Mouse (Mus musculus): ENCODE measurements around the gene Cacna1b. TPM values are rescaled to one million over a fixed set of nuclear protein-coding genes. Genes with fewer than 3 reads are reported as not detected.

The Cacna1b gene
- total RNA-seq, 2 experiments from 2014 or later, result 0.03 to 0.07 TPM

DNA sequence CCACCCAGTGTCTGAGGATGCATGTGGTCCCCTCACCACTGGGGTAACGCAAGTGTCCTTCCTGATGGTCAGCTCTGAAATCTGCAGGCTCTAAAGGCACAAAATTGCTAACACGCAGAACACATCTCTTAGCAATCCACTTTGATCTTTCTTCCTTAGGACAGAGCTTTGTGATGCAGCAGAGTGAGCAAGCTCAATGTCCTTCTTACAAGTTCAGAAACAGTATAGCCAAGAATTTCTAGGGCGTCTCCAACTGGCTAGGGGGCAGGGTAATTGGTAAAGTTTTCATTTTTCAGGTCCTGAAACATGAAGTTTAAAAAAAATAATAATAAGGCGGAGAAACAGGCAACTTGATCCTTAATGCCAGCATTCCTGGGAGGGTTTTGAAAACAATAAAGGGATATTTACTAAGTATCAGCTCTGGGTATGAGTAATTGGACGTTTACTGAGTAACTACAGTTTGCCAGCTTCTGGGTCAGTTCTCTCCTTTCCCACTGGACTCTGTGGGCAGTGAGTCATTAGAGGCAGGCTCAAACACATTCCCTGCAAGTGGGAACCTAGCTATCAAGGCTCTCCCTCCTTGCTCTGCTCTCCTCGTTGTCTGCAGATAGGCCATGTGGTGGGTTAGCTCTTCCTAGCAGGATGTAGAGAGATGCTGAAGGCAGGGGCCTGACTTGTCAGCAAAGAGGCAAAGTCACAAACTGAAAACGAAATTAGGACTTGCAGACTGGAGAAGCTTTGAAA is 200.2 kb downstream of the Cacna1b start:
- intact Hi-C loops (cut with DNase I), result no loop called here
- DNase-seq, result no peak

DNA sequence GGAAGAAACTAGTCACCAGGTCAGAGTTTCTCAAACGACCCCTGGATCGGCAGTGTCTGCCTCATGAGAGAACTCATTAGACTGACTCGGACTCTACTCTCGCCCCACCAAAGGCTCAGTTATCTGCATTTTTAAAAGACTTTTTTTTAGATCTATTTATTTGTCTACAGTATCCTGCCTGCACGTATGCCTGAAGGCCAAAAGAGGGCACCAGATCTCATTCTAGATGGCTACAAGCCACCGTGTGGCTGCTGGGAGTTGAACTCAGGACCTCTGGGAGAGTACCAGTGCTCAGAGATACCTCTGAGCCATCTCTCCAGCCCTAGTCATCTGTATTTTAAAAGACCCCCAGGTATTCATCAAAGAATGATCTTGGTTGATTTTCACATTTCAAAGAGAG is 201.0 kb downstream of the Cacna1b start:
- DNase-seq, result no peak
- intact Hi-C loops (cut with DNase I), result no loop called here

DNA sequence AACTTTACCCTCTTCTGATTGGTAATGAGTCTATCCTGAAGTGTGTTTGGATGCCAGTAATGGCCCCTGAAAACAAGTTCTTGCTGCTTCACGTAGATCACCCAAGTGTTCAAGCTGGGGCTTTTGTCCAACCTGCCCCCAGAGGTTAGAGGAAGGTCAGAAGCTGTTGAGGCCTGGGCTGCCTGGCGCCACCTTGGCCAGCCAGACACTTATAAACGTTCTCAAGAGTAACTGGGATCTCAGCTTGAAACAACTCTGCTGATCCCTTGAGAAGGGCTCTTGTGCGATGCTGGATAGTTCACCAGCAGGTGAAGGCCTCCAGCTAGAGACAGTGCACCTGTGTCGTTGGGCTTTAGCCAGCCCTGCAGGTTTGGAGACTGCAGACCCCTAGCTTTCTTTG is 202.8 kb downstream of the Cacna1b start:
- intact Hi-C loops (cut with DNase I), result no loop called here
- DNase-seq, result no peak

DNA sequence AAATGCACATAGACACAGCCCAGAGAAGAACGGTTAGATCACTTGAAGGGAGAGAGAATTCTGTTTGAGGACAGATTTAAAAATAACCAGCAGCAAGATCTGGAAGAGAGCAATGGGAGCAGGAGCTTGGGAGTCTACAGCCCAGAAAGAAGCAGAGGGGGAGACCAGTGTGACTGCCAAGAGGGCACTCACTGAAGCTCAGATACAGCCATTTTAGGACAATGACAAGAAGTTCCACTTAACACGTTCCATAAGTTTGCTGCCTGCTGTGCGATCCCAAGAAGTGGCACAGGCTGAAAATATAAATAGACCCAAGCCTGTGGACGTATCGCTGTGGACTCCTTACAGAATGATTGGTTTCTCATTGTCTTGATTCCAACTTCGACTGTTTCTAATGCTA is 206.6 kb downstream of the Cacna1b start:
- intact Hi-C loops (cut with DNase I), result no loop called here
- DNase-seq, result no peak

DNA sequence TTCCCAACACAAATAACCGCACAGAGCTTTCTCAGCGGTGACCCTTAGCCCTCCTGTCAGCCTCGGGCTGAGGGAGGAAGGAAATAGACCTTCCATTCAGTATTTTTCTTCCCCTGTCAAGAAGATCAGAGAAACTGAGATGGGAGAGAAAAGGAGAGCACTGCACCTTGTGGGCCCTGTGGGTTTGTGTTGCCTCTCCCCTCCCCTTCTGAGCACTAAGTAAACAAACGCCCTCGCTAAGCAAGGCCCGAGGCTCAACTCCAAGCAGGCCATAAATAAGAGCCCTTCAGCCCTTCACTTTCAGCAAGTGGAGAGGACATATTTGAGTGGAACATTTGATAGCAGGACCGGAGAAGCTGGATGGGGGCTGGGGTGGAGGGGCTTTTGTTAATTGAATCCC is 209.0 kb downstream of the Cacna1b start:
- intact Hi-C loops (cut with DNase I), result no loop called here

More for the DNA sequence above, 209.0 kb downstream of the Cacna1b start:
- no peak for DNase-seq

Other genes starting within 250 kb of the Cacna1b start
- gene Ehmt1, start 156.5 kb upstream of the Cacna1b start, total RNA-seq (2021), result 10 to 100 TPM; 22.4 to 28.8 TPM
- 1 to 10 TPM; 2.2 to 2.4 TPM for gene Arrdc1, start 172.1 kb upstream of the Cacna1b start, total RNA-seq (2021)
- 10 to 100 TPM; 19.4 to 19.5 TPM for gene Zmynd19, start 186.6 kb upstream of the Cacna1b start, total RNA-seq (2021)
- 1 to 10 TPM; 3.1 to 3.5 TPM for gene Dph7, start 199.2 kb upstream of the Cacna1b start, total RNA-seq (2021)
- gene Mrpl41, start 211.9 kb upstream of the Cacna1b start, total RNA-seq (2021), result 10 to 100 TPM; 35.7 to 38.7 TPM
- gene Pnpla7, start 212.9 kb upstream of the Cacna1b start, total RNA-seq (2021), result 10 to 100 TPM; 33.2 to 43.0 TPM